Mouse (Mus musculus) forebrain, embryonic 12.5 days (tissue): Measurements from ENCODE around the gene Polr2h. TPM values are rescaled to one million over a fixed set of nuclear protein-coding genes. Genes with fewer than 3 reads are reported as not detected.

Source experiments
- ATAC-seq: fragments of 200-750 bp; cut with Nextera tagmentation; 2 replicates; pipeline ENCODE4 v1.8.0; 2017; ENCODE audit warnings: moderate TSS enrichment; ENCODE audit not compliant: low FRiP score
- H3K27ac ChIP-seq: fragments of 300-500 bp; sonication (generic); 2 replicates; pipeline ENCODE4 v1.5.1; 2016; ENCODE audit warnings: mild to moderate bottlenecking
- H3K27me3 ChIP-seq: fragments of 300-500 bp; sonication (generic); 2 replicates; pipeline ENCODE4 v1.6.1; 2016; ENCODE audit warnings: mild to moderate bottlenecking
- H3K36me3 ChIP-seq: fragments of 300-500 bp; sonication (generic); replicated peaks from 2 replicates; pipeline ENCODE4 v1.6.1; 2016; ENCODE audit warnings: mild to moderate bottlenecking
- H3K4me1 ChIP-seq: fragments of 300-500 bp; sonication (generic); 2 replicates; pipeline ENCODE4 v1.6.1; 2016
- H3K4me2 ChIP-seq: fragments of 300-500 bp; sonication (generic); 2 replicates; pipeline ENCODE4 v1.6.1; 2016; ENCODE audit warnings: mild to moderate bottlenecking, moderate library complexity
- H3K4me3 ChIP-seq: fragments of 300-500 bp; sonication (generic); replicated peaks from 2 replicates; pipeline ENCODE4 v1.5.1; 2016; ENCODE audit warnings: mild to moderate bottlenecking
- H3K9ac ChIP-seq: fragments of 300-500 bp; sonication (generic); 2 replicates; pipeline ENCODE4 v1.6.1; 2016; ENCODE audit warnings: mild to moderate bottlenecking
- H3K9me3 ChIP-seq: fragments of 300-500 bp; sonication (generic); 2 replicates; pipeline ENCODE4 v1.6.1; 2016
- WGBS: fragments of 180-500 bp; shearing (Covaris S2); methylation state at CpG from one replicate; pipeline ENCODE4 v1.1.7; 2016; 5-methylcytosine and 5-hydroxymethylcytosine counted together
- polyA plus RNA-seq: library from polyadenylated mRNA; unstranded; fragments of >200 nt; fragmentation: Nextera tagmentation; extraction: Ambion mirVana; gene quantifications from 2 replicates; pipeline ENCODE4 v1.2.1, GENCODE M21; 2016

Gene Polr2h
- polyA plus RNA-seq, 1 experiment from 2014 or later = 85.7 TPM

GRCm38 (mm10) chr16:20703071-20703470 is 14.4 kb upstream of the Polr2h start:
- H3K4me1 ChIP-seq = peaks cover 28% of the 10 kb centered on the region
- H3K27me3 ChIP-seq = no peaks in the 10 kb centered on the region
- H3K9me3 ChIP-seq = no peaks in the 10 kb centered on the region
- H3K36me3 ChIP-seq = peaks cover 55% of the 10 kb centered on the region
- 94% methylated on average over 10 of the region's 10 CpGs for WGBS
- H3K4me3 ChIP-seq = no peak overlapping the region
- H3K9ac ChIP-seq = no peak overlapping the region
- H3K27ac ChIP-seq = no peak overlapping the region
- H3K4me2 ChIP-seq = no peak overlapping the region
- ATAC-seq = no peak

GRCm38 (mm10) chr16:20703699-20704400 is 13.6 kb upstream of the Polr2h start:
- WGBS = 86% methylated on average over 6 of the region's 6 CpGs
- Histone ChIP-seq H3K27ac (no peak overlapping the region), H3K9ac (no peak overlapping the region), H3K9me3 (no peaks in the 10 kb centered on the region), H3K4me1 (peaks cover 28% of the 10 kb centered on the region), H3K4me3 (no peak overlapping the region), H3K4me2 (no peak overlapping the region), H3K36me3 (peaks cover 59% of the 10 kb centered on the region), H3K27me3 (no peaks in the 10 kb centered on the region)
- ATAC-seq = no peak

GRCm38 (mm10) chr16:20705786-20706185 is 11.7 kb upstream of the Polr2h start:
- no peaks in the 10 kb centered on the region for H3K27me3 ChIP-seq
- peaks cover 50% of the 10 kb centered on the region for H3K36me3 ChIP-seq
- 80% methylated on average over 3 of the region's 3 CpGs for WGBS
- no peak overlapping the region for H3K9ac ChIP-seq
- H3K27ac ChIP-seq = no peak overlapping the region
- no peak overlapping the region for H3K4me2 ChIP-seq
- no peak overlapping the region for H3K4me3 ChIP-seq
- H3K9me3 ChIP-seq = no peaks in the 10 kb centered on the region
- no peak for ATAC-seq
- H3K4me1 ChIP-seq = peaks cover 22% of the 10 kb centered on the region

GRCm38 (mm10) chr16:20706407-20707055 is 10.9 kb upstream of the Polr2h start:
- WGBS = 92% methylated on average over 2 of the region's 2 CpGs
- H3K9me3 ChIP-seq = no peaks in the 10 kb centered on the region
- H3K4me2 ChIP-seq = no peak overlapping the region
- H3K36me3 ChIP-seq = peaks cover 57% of the 10 kb centered on the region
- H3K4me1 ChIP-seq = peaks cover 18% of the 10 kb centered on the region
- no peak overlapping the region for H3K9ac ChIP-seq
- no peak overlapping the region for H3K4me3 ChIP-seq
- no peak for ATAC-seq
- no peak overlapping the region for H3K27ac ChIP-seq
- no peaks in the 10 kb centered on the region for H3K27me3 ChIP-seq

- no peaks in the 10 kb centered on the region for H3K9me3 ChIP-seq
- H3K4me2 ChIP-seq = no peak overlapping the region
- no peak overlapping the region; the same call in 1 of the 2 replicates for H3K9ac ChIP-seq
- no peak overlapping the region for H3K27ac ChIP-seq
- no peaks in the 10 kb centered on the region for H3K27me3 ChIP-seq
- peak; percentile 13 for ATAC-seq
- no peaks in the 10 kb centered on the region; the same call in 1 of the 2 replicates for H3K4me1 ChIP-seq
- WGBS = 94% methylated on average over 21 of the region's 21 CpGs
- peaks cover 64% of the 10 kb centered on the region for H3K36me3 ChIP-seq
- H3K4me3 ChIP-seq = no peak overlapping the region
Measured at GRCm38 (mm10) chr16:20708220-20708938, 9.1 kb upstream of the Polr2h start.

GRCm38 (mm10) chr16:20708939-20709734 is 8.3 kb upstream of the Polr2h start:
- no peaks in the 10 kb centered on the region for H3K9me3 ChIP-seq
- no peak overlapping the region for H3K4me3 ChIP-seq
- WGBS = 71% methylated on average over 19 of the region's 19 CpGs
- no peaks in the 10 kb centered on the region for H3K27me3 ChIP-seq
- peaks cover 5% of the 10 kb centered on the region for H3K4me1 ChIP-seq
- peaks cover 56% of the 10 kb centered on the region for H3K36me3 ChIP-seq
- no peak overlapping the region for H3K9ac ChIP-seq
- no peak overlapping the region for H3K27ac ChIP-seq
- no peak overlapping the region for H3K4me2 ChIP-seq
- peak; percentile 75 for ATAC-seq

- no peak overlapping the region for H3K9ac ChIP-seq
- H3K4me1 ChIP-seq = peaks cover 17% of the 10 kb centered on the region
- ATAC-seq = no peak
- no peak overlapping the region for H3K4me3 ChIP-seq
- no peaks in the 10 kb centered on the region for H3K9me3 ChIP-seq
- no peaks in the 10 kb centered on the region for H3K27me3 ChIP-seq
- peaks cover 55% of the 10 kb centered on the region for H3K36me3 ChIP-seq
- H3K4me2 ChIP-seq = no peak overlapping the region
- WGBS = 93% methylated on average over 11 of the region's 11 CpGs
- H3K27ac ChIP-seq = no peak overlapping the region
Measured at GRCm38 (mm10) chr16:20710370-20710769, 7.1 kb upstream of the Polr2h start.

- H3K9me3 ChIP-seq = no peaks in the 10 kb centered on the region
- H3K9ac ChIP-seq = no peak overlapping the region
- H3K4me2 ChIP-seq = no peak overlapping the region
- H3K4me1 ChIP-seq = peaks cover 21% of the 10 kb centered on the region
- 84% methylated on average over 4 of the region's 4 CpGs for WGBS
- H3K27ac ChIP-seq = no peak overlapping the region
- H3K4me3 ChIP-seq = no peak overlapping the region
- ATAC-seq = no peak
- H3K36me3 ChIP-seq = peaks cover 50% of the 10 kb centered on the region
- H3K27me3 ChIP-seq = no peaks in the 10 kb centered on the region
Measured at GRCm38 (mm10) chr16:20710810-20711209, 6.7 kb upstream of the Polr2h start.

GRCm38 (mm10) chr16:20712190-20712589 is 5.3 kb upstream of the Polr2h start:
- 74% methylated on average over 9 of the region's 9 CpGs for WGBS
- no peak for ATAC-seq
- H3K36me3 ChIP-seq = peaks cover 38% of the 10 kb centered on the region

GRCm38 (mm10) chr16:20712889-20713288 is 4.6 kb upstream of the Polr2h start:
- Histone ChIP-seq H3K4me2 (no peak overlapping the region), H3K9me3 (no peaks in the 10 kb centered on the region), H3K4me1 (peaks cover 33% of the 10 kb centered on the region), H3K9ac (no peak overlapping the region), H3K27me3 (no peaks in the 10 kb centered on the region), H3K4me3 (no peak overlapping the region), H3K27ac (no peak overlapping the region), H3K36me3 (peaks cover 31% of the 10 kb centered on the region)
- WGBS = 88% methylated on average over 7 of the region's 7 CpGs
- no peak for ATAC-seq

More at GRCm38 (mm10) chr16:20712190-20712589, 5.3 kb upstream of the Polr2h start:
- Histone ChIP-seq H3K27me3 (no peaks in the 10 kb centered on the region), H3K9ac (no peak overlapping the region), H3K4me1 (peaks cover 32% of the 10 kb centered on the region), H3K27ac (no peak overlapping the region), H3K9me3 (no peaks in the 10 kb centered on the region), H3K4me2 (no peak overlapping the region), H3K4me3 (no peak overlapping the region)

GRCm38 (mm10) chr16:20714307-20715080 is 3.0 kb upstream of the Polr2h start:
- Histone ChIP-seq H3K4me2 (peak overlapping the region; percentile 86), H3K9ac (peak overlapping the region; percentile 47; the same call in 1 of the 2 replicates), H3K9me3 (no peaks in the 10 kb centered on the region), H3K27ac (no peak overlapping the region), H3K4me1 (peaks cover 43% of the 10 kb centered on the region), H3K36me3 (peaks cover 20% of the 10 kb centered on the region), H3K4me3 (peak overlapping the region; percentile 65), H3K27me3 (no peaks in the 10 kb centered on the region)
- 25% methylated on average over 11 of the region's 11 CpGs for WGBS
- ATAC-seq = no peak
